Mouse (Mus musculus): ENCODE results near the gene Carm1. TPM values are rescaled to one million over a fixed set of nuclear protein-coding genes. Genes with fewer than 3 reads are reported as not detected.

Carm1 gene
- polyA plus RNA-seq, 1 experiment from 2014 or later, result 18.2 TPM

DNA sequence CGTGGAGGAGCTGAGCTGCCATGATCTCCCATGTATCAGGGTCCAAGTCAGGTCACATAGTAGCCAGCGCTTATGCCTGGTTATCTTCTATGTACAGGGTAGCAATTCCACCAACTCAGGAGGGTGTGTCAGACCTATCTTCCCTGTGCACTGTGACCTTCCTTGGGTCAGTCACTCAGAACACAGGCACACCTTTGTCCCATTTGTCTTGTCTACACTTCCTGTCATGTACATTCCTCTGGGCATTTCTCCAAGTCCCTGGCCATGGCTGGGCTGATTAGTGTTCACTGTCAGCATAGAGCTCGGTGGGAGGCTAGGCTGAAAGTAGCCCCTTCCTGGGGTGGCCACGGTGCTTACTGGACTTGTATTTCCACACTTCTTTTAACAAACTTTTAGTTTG, 11.7 kb downstream of the Carm1 start:
- H3K9ac ChIP-seq, result peak overlapping the region; percentile 35; the same call in 1 of the 2 replicates
- peak overlapping the region; percentile 94 for H3K27ac ChIP-seq (replicated peaks)
- peaks cover 32% of the 10 kb centered on the region; the same call in 1 of the 2 replicates for H3K36me3 ChIP-seq (replicated peaks)
- peak overlapping the region; percentile 69 for H3K4me2 ChIP-seq
- peak overlapping the region; percentile 14; the same call in 1 of the 2 replicates for H3K4me3 ChIP-seq (replicated peaks)
- 12% methylated on average over 4 of the region's 4 CpGs for WGBS (ENCODE audit: insufficient replicate concordance)
- peak; percentile 100 for ATAC-seq (ENCODE audit: insufficient read depth)
- H3K4me1 ChIP-seq (replicated peaks), result peaks cover 75% of the 10 kb centered on the region
- no peaks in the 10 kb centered on the region for H3K27me3 ChIP-seq
- no peaks in the 10 kb centered on the region for H3K9me3 ChIP-seq (replicated peaks)

DNA sequence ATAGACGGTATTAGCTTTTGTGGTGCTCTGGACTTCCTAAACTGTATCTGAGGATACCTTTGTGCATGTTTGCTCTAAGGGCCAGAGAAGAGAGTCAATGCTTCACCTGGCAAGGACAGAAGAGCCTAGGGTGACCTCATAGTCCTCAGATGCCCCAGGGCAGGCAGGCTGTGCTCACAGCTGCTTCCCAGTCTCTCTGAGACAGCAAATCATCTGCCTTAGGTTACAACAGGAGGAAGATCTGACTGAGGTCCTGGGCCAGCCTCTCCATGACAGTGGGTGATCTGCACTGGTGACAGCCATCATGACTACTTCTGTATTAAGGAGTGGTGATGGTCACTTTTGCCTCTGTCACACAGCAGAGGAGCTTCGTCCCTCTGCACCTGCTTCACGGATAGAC, 12.5 kb downstream of the Carm1 start:
- Histone ChIP-seq H3K9ac (peak overlapping the region; percentile 17), H3K4me3 (replicated peaks) (no peak overlapping the region), H3K36me3 (replicated peaks) (peaks cover 28% of the 10 kb centered on the region; the same call in 1 of the 2 replicates), H3K4me2 (peak overlapping the region; percentile 69), H3K4me1 (replicated peaks) (peaks cover 69% of the 10 kb centered on the region), H3K27ac (replicated peaks) (peak overlapping the region; percentile 94), H3K9me3 (replicated peaks) (no peaks in the 10 kb centered on the region), H3K27me3 (no peaks in the 10 kb centered on the region)
- ATAC-seq (ENCODE audit: insufficient read depth), result no peak
- WGBS (ENCODE audit: insufficient replicate concordance), result 86% methylated on average over 3 of the region's 3 CpGs

DNA sequence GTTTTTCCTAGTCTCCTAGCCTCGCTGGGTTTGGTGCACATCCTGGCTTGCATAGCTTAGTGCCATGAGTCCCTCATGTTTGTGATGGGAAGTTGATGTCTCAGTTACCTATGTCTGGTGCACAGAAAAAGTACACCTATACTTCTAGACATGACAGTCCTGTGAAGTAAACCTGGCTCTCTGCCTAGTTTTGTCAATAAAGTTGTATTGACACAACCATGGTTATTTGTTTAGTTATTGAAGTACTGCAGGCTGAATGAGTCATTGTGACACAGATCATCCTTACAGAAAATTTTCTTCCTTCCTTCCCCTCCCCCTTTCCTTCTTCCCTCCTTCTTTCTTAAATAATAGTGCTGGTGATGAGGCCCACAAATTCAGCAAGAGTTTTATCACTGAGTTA, 17.7 kb downstream of the Carm1 start:
- Histone ChIP-seq H3K36me3 (replicated peaks) (peaks cover 34% of the 10 kb centered on the region), H3K9me3 (replicated peaks) (no peaks in the 10 kb centered on the region), H3K9ac (no peak overlapping the region; the same call in 1 of the 2 replicates), H3K27me3 (no peaks in the 10 kb centered on the region), H3K4me2 (no peak overlapping the region), H3K4me1 (replicated peaks) (peaks cover 61% of the 10 kb centered on the region), H3K4me3 (replicated peaks) (no peak overlapping the region), H3K27ac (replicated peaks) (peak overlapping the region; percentile 62)
- WGBS (ENCODE audit: insufficient replicate concordance), result 59% methylated on average over 1 of the region's 1 CpGs
- ATAC-seq (ENCODE audit: insufficient read depth), result 0 out of 2 replicates have a peak, but pooled peaks have one; percentile 14

DNA sequence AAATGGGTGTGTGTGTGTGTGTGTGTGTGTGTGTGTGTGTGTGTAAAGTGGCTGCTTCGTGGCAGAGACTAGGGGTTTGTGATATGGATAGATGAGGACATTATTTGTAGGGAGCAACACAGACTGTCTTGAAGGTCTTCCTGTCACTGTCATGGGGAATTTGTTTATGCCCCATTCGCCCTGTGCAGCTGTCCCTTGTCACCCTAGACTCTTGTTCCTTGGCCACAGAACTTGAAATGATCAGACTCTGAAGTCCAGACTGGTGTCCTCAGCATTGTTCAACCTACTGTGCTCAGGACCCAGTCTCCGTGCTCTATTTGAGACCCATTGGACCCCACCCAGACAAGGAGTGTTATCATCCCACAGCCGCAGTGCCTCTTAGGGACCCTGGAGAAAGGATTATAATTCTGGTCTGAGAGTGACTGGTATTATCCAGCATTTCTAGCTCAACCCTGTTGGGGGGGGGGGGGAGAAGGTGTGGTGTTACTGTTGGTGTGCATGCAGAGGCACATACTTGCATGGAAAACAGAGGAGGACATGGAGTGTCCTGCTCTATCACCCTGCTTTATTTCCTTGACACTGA, 18.4 kb downstream of the Carm1 start:
- peaks cover 55% of the 10 kb centered on the region for H3K4me1 ChIP-seq (replicated peaks)
- H3K4me3 ChIP-seq (replicated peaks), result no peak overlapping the region
- H3K27me3 ChIP-seq, result no peaks in the 10 kb centered on the region
- H3K27ac ChIP-seq (replicated peaks), result peak overlapping the region; percentile 62
- no peaks in the 10 kb centered on the region for H3K9me3 ChIP-seq (replicated peaks)
- peak; percentile 64 for ATAC-seq (ENCODE audit: insufficient read depth)
- H3K4me2 ChIP-seq, result peak overlapping the region; percentile 17; the same call in 1 of the 2 replicates
- H3K9ac ChIP-seq, result 0 out of 2 replicates have a peak overlapping the region, but pooled peaks have one; percentile 6
- WGBS (ENCODE audit: insufficient replicate concordance), result 35% methylated on average over 4 of the region's 4 CpGs
- peaks cover 41% of the 10 kb centered on the region for H3K36me3 ChIP-seq (replicated peaks)

DNA sequence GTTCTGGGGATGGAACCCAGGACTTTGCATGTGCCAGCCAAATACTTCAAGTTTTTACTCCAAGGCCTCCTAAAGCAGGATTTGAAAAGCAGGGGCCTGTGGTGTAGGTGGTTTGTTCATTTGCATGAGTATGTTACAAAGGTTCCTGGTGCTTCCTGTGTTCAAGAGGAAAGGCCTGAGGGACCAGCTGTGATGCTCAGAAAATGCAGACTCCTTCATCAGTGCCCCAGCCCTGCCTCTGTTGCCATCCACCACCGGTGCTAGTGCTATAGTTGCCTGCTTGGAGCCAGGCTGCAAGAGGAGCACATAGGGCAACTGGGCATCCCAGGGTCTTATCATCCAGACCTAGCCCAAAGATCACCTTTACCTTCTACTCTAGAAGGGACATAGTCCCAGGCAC, 19.8 kb downstream of the Carm1 start:
- Histone ChIP-seq H3K4me2 (no peak overlapping the region), H3K36me3 (replicated peaks) (peaks cover 44% of the 10 kb centered on the region), H3K27ac (replicated peaks) (0 out of 2 replicates have a peak overlapping the region, but pooled peaks have one; percentile 16), H3K4me3 (replicated peaks) (no peak overlapping the region), H3K4me1 (replicated peaks) (peaks cover 52% of the 10 kb centered on the region), H3K27me3 (no peaks in the 10 kb centered on the region), H3K9ac (no peak overlapping the region), H3K9me3 (replicated peaks) (no peaks in the 10 kb centered on the region)
- no peak for ATAC-seq (ENCODE audit: insufficient read depth)
- WGBS (ENCODE audit: insufficient replicate concordance), result 90% methylated on average over 1 of the region's 1 CpGs

DNA sequence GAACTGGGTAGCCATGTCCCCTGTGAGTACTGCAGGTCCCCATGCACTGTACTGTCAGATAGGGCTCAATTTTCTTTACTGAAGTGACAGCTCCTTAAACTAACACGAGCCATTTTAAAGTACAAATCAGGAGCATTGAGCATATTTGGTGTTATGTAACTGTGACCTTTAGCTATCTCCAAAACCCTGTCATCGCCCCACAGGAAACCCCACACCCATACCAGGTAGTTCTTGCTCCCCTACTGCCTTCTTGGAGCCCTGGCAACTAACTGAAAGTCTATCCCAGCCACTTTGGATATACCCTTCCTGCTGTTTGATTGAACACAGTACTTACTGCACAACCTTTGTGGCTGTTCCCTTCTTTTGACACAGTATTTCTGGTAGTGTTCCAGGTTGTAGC, 20.4 kb downstream of the Carm1 start:
- H3K9ac ChIP-seq, result no peak overlapping the region
- H3K27me3 ChIP-seq, result no peaks in the 10 kb centered on the region
- no peaks in the 10 kb centered on the region for H3K9me3 ChIP-seq (replicated peaks)
- no peak overlapping the region for H3K4me2 ChIP-seq
- ATAC-seq (ENCODE audit: insufficient read depth), result no peak
- WGBS (ENCODE audit: insufficient replicate concordance), result 57% methylated on average over 2 of the region's 2 CpGs
- H3K4me3 ChIP-seq (replicated peaks), result no peak overlapping the region
- H3K36me3 ChIP-seq (replicated peaks), result peaks cover 44% of the 10 kb centered on the region
- 0 out of 2 replicates have a peak overlapping the region, but pooled peaks have one; percentile 16 for H3K27ac ChIP-seq (replicated peaks)
- H3K4me1 ChIP-seq (replicated peaks), result peaks cover 49% of the 10 kb centered on the region

DNA sequence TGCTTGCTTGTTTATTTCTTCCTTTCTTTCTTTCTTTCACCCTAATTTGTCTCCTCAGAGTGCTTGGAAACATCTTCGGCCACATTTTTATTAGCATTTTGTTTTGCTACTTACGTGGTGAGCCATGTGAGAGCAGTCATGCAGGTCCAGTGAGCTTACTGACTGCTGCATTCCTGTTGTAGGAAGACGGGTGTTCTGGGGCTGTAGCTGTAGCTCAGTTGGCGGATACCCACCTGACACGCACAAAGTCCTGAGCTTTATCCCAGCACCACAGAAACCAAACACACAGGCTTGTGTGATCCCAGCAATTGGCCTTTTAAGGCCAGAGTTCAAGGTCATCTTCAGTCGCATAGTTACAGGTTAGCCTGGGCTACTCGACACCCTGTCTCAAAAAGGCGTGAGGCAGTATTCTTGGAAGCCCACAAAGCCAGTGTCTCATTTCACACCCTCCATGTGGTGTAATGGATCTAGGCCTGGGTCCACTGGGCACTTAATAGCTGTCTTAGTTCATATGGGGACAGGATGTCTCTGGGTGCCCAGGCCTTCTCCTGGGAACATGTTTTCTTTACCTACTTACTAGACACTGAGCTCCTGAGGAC, 22.1 kb downstream of the Carm1 start:
- Histone ChIP-seq H3K36me3 (replicated peaks) (peaks cover 57% of the 10 kb centered on the region), H3K4me2 (no peak overlapping the region), H3K9me3 (replicated peaks) (no peaks in the 10 kb centered on the region), H3K27ac (replicated peaks) (0 out of 2 replicates have a peak overlapping the region, but pooled peaks have one; percentile 8), H3K4me3 (replicated peaks) (no peak overlapping the region), H3K27me3 (no peaks in the 10 kb centered on the region), H3K4me1 (replicated peaks) (peaks cover 49% of the 10 kb centered on the region), H3K9ac (no peak overlapping the region)
- WGBS (ENCODE audit: insufficient replicate concordance), result 85% methylated on average over 8 of the region's 8 CpGs
- no peak for ATAC-seq (ENCODE audit: insufficient read depth)

DNA sequence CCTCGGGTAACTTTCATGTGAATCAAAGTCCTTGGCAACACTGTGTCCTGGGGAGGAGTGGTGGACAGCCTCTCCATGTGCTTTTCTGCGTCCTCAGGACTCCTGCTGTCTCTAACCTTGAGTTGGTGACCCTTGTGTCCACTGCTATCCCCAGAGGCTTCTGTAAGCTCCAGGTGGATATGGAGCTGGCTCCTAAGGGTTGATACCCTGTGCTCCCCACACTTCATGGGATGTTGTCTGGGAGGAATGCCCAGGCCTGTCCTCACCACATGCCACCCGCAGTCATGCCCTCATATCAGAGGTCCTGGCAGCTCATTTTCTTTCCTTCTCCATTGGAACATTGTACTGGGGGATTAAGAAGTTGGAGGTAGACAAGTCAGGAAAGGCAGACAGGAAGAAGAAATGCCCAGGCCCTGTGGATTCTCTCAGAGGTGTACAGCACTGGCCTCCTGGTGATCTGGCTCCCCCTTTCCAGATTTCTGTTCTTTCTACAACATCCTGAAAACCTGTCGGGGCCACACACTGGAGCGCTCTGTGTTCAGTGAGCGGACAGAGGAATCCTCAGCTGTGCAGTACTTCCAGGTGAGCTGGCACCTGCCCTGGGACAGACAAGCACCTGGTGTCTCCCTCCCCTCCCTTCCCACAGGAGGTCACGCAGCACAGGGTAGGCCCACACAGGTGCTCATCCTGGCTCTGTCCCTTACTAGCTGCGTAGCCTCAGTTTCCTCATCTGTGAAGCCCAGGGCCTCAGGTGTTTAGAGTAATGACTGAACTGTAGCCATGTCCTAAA, 27.5 kb downstream of the Carm1 start:
- ATAC-seq (ENCODE audit: insufficient read depth), result no peak
- Histone ChIP-seq H3K27me3 (no peaks in the 10 kb centered on the region), H3K9ac (no peak overlapping the region), H3K4me1 (replicated peaks) (peaks cover 3% of the 10 kb centered on the region; the same call in 1 of the 2 replicates), H3K4me3 (replicated peaks) (no peak overlapping the region), H3K36me3 (replicated peaks) (peaks cover 88% of the 10 kb centered on the region), H3K4me2 (no peak overlapping the region), H3K9me3 (replicated peaks) (no peaks in the 10 kb centered on the region), H3K27ac (replicated peaks) (no peak overlapping the region)
- 87% methylated on average over 8 of the region's 8 CpGs for WGBS (ENCODE audit: insufficient replicate concordance)

DNA sequence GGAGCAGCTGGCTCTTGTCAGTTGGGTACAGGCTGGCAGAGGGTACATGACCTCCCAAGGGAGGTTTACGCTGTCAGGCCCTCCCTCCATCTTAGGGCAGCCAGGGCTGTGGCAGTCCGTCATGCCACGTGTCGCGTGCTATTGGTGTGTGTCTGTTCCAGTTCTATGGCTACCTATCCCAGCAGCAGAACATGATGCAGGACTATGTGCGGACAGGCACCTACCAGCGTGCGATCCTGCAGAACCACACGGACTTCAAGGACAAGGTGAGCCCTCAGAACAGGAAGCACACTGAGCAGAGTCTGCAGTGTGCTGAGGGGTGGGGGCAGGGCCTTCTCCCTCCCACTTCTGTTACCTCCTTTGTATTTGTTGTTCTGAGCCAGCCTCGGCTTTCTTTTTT, 28.6 kb downstream of the Carm1 start:
- no peak overlapping the region for H3K27ac ChIP-seq (replicated peaks)
- H3K9me3 ChIP-seq (replicated peaks), result no peaks in the 10 kb centered on the region
- H3K4me2 ChIP-seq, result no peak overlapping the region
- H3K4me3 ChIP-seq (replicated peaks), result no peak overlapping the region
- peaks cover 89% of the 10 kb centered on the region for H3K36me3 ChIP-seq (replicated peaks)
- 85% methylated on average over 10 of the region's 10 CpGs for WGBS (ENCODE audit: insufficient replicate concordance)
- no peak for ATAC-seq (ENCODE audit: insufficient read depth)
- H3K4me1 ChIP-seq (replicated peaks), result peaks cover 3% of the 10 kb centered on the region; the same call in 1 of the 2 replicates
- no peaks in the 10 kb centered on the region for H3K27me3 ChIP-seq
- no peak overlapping the region for H3K9ac ChIP-seq

DNA sequence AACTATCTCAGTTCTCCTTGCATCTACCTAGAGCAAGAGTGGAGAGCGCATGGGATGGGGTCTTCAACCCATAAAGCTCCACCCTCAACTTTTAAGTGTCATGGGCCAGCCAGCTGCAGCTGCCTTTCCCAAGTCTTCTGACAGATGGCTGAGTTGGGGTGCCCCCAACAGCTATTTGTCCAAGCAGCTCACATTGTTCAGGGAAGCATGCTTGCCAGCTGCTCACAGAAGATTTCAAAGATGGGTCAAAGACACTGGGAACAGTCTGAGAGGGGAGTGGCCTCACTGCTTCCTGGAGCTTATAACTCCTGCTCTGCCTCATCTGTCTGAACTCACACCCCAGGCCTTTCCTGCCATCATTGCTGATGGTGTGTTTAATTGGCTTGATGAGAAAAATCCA, 29.6 kb downstream of the Carm1 start:
- Histone ChIP-seq H3K4me2 (no peak overlapping the region), H3K36me3 (replicated peaks) (peaks cover 90% of the 10 kb centered on the region), H3K9me3 (replicated peaks) (no peaks in the 10 kb centered on the region), H3K9ac (no peak overlapping the region), H3K4me3 (replicated peaks) (no peak overlapping the region), H3K27me3 (no peaks in the 10 kb centered on the region), H3K27ac (replicated peaks) (no peak overlapping the region), H3K4me1 (replicated peaks) (no peaks in the 10 kb centered on the region)
- 91% methylated on average over 1 of the region's 1 CpGs for WGBS (ENCODE audit: insufficient replicate concordance)
- ATAC-seq (ENCODE audit: insufficient read depth), result no peak

DNA sequence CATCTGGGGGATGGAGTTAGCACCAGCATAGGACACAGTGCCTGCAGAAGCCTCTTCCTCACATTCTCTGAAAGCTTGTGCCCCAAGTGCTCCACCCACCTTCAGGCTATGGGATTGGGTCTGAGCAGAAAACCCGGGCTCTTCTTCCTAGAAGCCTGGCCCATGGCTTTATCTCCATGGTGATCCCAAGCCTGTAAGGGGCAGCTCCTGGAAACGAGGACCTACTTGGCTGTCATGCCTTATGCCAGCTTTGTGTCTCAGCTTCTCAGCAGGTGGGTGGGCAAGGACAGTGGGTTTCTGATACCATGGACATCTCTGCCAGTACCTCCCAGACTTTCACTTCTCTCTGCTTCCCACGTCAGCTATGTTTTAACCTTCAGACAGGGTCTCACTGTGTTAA, 31.5 kb downstream of the Carm1 start:
- no peak overlapping the region for H3K4me2 ChIP-seq
- no peak overlapping the region for H3K9ac ChIP-seq
- no peak overlapping the region for H3K4me3 ChIP-seq (replicated peaks)
- H3K27ac ChIP-seq (replicated peaks), result no peak overlapping the region
- no peak for ATAC-seq (ENCODE audit: insufficient read depth)
- H3K36me3 ChIP-seq (replicated peaks), result peaks cover 89% of the 10 kb centered on the region
- H3K27me3 ChIP-seq, result no peaks in the 10 kb centered on the region
- 75% methylated on average over 3 of the region's 3 CpGs for WGBS (ENCODE audit: insufficient replicate concordance)
- no peaks in the 10 kb centered on the region for H3K9me3 ChIP-seq (replicated peaks)
- no peaks in the 10 kb centered on the region for H3K4me1 ChIP-seq (replicated peaks)
